Mouse (Mus musculus) brain, embryonic 14.5 days (tissue): ENCODE measurements around the gene Sergef.

Experiments used
- CTCF ChIP-seq: fragments of 200-500 bp; IDR thresholded peaks from 2 replicates; pipeline ENCODE4 v1.5.1; 2012; ENCODE audit warnings: inconsistent platforms, mild to moderate bottlenecking, moderate library complexity, borderline replicate concordance; ENCODE audit not compliant: insufficient read depth, insufficient read length; ENCODE audit errors: extremely low read depth
- POLR2A ChIP-seq: fragments of 200-500 bp; IDR thresholded peaks from 2 replicates; pipeline ENCODE4 v1.6.1; 2012; ENCODE audit warnings: mild to moderate bottlenecking, inconsistent platforms, borderline replicate concordance; ENCODE audit not compliant: poor library complexity, insufficient read depth, insufficient read length, severe bottlenecking; ENCODE audit errors: extremely low read depth

GRCm38 (mm10) chr7:46560061-46560460 is 79.5 kb downstream of the Sergef start:
- no peak for TF ChIP-seq CTCF
- TF ChIP-seq POLR2A: no peak
